Mouse (Mus musculus): ENCODE results near the gene Pde10a.

Pde10a gene

DNA sequence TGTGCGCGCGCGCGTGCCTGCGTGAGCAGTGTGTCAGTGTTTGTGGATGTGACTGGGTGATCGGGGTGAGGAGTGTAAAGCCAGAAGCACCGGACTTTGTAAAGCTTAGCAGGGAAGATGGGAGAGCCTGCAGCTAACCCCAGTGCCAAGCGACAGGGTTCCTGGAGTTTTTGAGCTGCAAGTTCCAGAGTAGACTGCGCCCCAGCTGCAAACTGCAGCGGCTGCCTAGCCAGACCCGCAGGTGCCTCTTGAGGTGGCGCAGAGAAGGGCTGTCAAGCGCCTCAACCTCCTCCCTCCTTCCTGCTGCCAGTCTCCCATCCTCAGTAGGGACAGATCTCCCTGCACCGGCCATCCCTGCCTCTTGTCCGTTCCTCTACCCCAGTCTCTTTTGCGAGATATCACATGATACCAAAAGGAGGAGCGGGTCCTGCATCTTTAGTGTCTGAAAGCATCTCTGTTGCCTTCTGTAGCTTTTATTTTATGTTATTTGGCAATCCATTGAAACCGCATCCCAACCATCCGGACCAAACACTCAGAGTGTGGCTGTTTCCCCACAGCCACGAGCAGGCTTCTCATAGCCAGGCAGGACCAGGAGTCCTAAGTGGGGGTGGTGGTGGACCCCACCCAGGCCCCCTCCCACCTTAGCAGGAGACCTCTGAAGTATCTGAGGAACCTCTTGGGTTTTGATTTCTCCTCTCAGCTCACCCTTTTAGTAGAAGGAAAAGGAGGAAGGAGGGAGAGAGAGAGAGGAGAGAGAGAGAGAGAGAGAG lies 984 bp downstream of the Pde10a start:
- peak; percentile 59 for DNase-seq

DNA sequence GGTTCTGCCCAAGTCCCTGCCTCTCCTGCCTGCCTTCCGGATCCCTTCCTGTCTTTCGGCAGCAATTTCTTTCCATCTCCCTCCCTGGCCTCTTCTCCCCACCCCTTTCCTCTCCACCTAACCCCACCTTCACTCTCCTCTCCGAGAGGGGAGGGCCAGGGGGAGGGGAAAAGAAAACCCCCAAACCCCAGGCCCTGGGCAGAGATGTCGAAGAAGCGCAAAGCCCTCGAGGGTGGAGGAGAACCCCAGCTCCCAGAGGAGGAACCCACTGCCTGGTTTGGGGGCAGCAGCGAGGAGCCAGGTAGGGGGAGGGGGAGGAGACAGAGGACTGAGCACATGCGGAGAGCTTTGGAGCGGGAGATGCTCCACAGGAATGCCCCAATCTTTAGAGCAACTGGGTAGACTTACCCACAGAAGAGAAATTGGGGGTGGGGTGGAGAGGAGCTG lies 1.7 kb downstream of the Pde10a start:
- DNase-seq = peak; percentile 28

DNA sequence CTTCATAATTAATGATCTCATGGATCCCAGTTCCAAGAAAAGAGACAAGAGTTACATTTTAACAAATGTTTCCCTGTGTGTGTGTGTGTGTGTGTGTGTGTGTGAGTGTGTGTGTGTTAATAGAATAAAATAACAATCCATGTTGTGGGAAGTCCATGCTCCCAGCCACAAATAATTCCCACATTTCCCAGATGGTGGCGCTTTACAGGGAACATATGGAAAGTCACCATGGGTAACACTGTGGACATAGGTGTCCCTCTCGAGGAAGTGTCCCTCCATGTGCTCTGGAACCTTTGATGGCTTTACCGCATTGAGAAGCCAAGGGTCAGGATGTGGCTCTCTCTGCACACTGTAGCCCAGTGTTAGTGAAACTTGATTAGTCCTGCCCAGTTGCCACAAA lies 3.5 kb downstream of the Pde10a start:
- no peak for DNase-seq

DNA sequence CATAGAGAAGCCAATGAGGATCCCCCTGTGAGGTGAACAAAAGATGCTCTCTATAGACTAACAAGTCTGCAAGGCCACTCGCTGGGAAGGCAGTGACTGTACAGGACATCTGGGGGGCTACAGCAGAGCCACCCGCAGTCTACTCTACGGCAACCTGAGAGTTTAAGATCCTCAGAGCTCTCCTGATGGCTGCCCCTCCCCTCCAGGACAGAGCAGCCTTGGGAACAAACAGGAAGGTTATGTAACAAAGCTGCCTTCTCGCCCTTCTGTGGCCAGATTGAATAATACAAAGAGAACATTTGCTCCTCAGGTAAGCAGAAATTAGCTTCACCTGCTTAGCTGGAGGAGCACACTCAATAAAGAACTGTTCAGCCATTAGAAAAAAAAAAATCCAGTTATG lies 7.4 kb downstream of the Pde10a start:
- DNase-seq = no peak

DNA sequence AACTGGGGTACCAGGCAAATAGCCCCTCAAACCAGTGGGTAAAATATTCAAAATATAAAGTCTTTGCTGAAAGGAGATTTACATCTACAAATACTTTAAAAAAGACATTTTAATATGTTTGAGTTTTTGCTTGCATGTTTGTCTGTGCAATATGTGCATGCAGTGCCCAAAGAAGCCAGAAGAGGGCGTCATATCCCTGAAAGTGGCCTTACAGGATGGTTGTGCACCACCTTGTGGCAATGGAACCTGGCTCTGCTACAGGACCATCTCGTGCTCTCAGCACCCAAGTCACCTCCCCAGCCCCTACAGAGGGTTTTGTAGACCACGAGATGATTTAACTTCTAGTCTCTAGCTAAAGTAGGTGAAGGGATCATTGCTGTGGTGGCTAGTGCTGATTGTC lies 8.7 kb downstream of the Pde10a start:
- DNase-seq = no peak

DNA sequence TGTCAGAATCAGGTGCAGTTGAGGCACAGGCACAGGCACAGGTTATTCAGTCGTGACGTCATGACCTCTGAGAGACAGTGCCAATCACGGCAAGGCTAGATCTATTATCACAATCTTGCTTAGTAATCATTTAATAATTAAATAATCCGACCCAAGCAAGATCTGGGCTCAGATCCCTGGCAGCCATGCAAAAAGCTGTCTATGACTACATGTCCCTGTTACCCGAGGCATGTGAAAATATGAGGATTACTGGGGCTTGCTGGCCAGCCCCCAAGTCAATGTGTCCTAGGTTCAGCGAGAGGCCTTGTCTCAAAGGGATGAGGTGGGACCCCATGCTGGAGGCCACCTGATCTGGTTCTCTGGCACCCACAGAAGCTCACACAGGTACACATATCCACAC lies 11.3 kb downstream of the Pde10a start:
- DNase-seq = no peak

DNA sequence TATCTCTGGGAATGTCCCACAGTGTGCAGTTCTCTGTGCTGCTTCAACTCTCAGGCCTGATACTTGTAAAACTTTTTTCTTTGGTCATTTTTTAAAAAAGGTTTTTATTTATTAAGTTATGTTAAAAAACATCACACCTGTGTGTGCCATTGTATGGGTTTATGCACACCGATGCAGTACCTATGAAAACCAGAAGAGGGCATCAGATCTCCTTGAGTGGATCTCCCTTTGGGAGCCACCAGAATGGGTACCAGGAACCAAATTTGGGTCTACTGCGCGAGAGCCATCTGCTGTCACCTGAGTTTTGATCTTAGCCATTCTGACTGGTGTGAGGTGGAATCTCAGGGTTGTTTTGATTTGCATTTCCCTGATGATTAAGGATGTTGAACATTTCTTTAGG lies 12.9 kb downstream of the Pde10a start:
- DNase-seq = peak; percentile 23

DNA sequence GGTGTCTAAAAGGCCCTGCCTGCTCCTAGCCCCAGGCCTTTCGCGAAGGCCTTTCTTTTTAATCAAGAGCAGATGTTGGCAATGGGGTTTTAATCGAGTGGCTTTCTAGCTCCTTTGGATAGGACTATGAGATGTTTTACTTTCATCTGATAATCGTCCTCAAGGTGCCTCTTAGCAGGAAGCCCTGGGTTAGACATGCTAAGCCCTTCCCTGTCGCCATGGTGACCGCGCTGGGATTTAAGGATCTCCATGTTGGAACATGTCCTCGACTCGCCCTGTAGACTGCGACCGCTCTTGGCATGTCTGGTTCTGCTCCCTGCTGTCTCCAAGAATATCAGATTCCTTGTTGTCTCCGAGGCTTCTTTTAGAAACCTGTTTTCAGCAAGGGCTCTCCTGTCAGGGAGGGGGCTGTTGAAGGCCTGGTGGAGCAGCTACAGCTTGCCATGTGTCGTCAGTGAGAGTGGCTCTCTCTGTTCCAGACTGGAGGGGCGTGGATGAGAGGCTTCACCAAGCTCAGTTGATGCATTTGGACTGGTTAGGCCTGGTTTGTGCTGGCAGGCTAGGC lies 16.9 kb downstream of the Pde10a start:
- no peak for DNase-seq

DNA sequence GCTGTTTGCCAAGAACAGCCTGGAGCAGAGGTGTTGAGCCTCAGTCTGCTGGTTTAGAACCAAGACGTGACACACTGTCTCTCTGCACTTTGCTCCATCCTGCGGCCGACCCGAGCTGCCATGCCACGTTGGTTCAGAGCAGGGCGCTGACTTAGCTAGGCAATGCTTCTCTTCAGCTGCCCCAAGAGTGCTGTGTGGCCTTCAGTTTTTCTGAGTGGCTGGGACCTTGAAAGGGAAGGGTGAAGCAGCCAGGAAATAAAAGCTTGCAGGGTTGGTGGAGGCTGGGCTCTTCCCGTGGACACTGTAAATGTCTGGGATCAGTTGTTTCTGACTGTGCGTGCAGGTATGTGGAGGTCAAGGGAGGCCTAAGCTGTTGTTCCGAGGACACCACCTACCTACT lies 21.2 kb downstream of the Pde10a start:
- DNase-seq = no peak

DNA sequence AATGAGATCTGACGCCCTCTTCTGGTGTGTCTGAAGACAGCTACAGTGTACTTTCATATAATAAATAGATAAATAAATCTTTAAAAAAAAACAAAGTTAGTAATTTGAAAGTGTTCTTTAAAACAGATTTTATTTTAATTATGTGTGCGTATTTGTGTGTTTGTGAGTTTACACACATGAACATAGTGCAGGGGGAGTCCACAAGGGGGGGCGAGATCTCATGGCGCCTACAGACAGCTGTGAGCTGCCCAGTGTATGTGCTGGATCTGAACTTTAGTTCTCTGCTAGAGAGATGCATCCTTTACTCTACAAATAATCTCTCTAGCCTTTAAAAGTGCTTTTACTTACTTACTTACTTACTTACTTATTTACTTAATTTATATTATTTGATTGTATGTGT lies 23.6 kb downstream of the Pde10a start:
- no peak for DNase-seq

DNA sequence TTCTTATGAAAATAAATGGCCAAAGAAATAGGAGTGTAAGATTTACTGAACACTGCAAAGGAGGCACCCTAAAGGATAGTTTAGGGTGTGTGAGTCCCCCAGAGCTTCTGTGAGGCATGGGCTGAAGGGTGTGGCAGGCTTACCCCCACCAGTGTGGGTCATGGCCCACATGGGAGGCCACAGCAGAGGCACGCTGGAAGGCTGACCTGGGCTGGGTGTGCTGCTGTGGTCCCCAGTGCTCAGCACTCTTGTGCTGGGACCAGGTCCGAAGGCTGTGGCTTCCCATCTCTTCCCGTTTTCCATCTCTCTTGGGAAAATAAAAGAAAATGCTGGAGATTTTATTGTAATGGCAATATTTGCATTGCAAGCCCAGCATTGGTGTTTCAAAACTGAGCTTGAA lies 26.5 kb downstream of the Pde10a start:
- DNase-seq = no peak

DNA sequence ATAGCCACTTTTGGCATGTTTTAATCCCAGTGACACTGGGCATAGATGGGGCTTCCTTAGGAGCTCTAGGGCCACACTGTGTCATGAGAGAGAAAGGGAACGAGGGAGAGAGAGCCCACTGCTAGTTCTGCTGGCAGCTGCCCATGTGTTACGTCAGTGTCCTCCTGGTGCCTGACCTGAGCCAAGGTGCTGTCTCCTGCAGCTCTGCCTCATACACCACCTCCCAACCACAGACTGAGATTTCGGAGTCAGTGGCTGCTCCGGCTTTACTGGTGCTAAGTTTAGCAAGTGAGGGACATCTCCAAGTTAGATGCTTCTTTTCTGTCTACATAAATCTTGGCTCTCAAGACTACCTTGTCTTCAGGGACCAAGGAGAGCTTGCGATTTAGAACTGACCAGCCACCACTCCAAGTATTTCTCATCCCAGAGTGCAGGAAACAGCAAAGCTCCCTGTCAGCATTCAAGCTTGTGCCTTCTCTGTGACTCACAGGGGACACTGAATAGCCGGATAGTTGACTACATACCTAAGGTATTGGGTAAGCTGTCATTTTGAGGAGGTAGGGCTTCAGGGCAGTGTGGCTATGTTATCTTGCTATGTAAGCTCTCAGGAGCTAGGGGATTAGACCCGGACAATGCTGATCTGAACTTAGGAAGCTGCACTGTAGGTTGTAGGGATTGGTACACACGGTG lies 27.3 kb downstream of the Pde10a start:
- no peak for DNase-seq

DNA sequence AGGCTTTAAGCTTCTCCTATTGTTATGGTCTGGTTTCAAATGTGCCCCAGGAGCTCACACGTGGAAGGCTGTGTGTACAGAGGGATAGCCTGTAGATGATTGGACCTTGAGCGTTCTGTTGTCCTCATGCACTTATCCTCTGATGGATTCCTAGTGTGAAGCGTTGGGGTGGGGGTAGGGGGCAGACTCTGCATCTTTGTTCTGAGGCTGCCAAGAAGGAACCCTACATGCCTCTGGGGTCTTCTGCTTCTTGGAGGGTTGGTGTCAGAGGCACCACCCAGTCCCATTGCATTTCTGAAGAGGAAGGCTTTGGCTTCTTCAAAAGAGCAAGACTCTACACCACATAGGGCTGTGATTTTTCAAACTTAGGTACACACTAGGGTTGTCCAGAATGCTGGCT lies 28.4 kb downstream of the Pde10a start:
- DNase-seq = no peak

DNA sequence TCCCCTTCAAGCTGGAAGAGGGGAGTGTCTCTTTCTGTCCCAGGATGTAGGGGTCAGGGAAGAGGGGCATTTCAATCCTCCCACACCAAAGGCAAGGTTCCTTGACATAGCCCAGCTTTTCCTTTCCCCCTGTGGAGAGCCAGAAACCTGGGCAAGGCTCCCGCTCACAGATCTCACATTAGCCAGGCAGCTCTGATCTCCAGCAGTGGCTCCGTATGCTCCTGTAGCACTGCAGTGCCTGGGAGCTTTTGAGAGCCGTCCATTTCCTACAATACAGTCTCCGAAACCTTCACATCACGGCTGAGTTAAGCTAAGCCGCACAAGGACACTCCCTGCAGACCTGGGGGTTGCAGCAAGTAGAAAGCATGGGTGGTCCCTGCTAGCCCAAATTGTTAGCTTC lies 29.0 kb downstream of the Pde10a start:
- DNase-seq = no peak

DNA sequence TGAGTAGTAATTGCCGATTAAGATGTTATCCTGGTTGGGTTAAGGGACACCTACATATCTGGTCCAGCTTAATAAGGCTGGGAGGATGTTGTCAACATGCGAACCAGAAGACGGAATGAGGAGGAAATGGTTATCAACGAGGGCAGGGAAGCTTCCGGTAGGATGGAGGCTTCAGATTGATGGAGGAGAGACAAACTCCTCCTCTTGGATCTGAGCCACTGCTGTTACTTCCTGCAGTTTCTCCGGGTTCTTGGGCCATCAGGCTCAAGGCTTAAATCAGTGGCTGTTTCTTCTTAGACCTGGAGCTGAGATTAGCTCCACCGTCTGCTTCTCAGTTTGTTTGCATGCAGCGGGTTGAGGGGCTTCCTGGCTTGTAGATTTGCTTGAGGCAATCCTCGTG lies 30.6 kb downstream of the Pde10a start:
- DNase-seq = no peak

DNA sequence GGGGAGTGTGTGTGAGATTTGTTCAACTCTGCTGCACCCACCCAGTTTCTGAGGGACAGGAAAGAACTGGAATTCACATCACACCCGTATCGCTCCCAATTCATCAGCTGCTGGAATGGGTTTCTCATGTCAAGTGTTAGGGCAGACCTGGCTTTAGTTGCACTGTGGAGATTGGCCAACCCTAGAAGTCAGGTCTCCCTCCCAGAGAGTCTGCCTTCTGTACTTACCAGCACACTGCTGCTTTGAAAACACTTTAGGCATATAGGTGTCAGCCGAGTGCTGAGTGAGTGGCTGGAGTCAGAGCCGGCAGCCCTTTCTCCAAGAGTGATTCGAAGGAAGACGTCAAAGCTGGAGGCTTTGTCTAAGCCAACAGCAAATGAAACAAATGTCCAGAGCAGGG lies 31.1 kb downstream of the Pde10a start:
- DNase-seq = no peak

DNA sequence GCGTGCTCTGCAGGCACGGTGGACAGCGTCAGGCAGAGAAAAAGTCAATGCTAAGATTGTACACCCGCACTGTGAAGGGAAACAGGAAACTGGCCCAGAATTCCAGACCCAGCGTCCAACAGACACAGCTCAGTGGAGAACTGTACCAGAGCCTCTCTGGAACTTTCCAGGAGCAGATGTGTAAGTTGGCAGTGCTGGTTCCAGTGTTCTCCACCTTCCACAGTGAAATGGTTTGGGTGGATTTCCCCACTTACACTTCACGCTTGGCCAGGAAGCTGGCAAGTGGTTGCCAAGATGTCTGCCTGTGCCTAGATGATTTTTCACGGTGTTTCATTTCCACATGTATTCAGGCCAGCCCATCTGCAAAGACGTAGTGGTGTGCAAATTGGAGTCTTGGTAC lies 32.8 kb downstream of the Pde10a start:
- no peak for DNase-seq

DNA sequence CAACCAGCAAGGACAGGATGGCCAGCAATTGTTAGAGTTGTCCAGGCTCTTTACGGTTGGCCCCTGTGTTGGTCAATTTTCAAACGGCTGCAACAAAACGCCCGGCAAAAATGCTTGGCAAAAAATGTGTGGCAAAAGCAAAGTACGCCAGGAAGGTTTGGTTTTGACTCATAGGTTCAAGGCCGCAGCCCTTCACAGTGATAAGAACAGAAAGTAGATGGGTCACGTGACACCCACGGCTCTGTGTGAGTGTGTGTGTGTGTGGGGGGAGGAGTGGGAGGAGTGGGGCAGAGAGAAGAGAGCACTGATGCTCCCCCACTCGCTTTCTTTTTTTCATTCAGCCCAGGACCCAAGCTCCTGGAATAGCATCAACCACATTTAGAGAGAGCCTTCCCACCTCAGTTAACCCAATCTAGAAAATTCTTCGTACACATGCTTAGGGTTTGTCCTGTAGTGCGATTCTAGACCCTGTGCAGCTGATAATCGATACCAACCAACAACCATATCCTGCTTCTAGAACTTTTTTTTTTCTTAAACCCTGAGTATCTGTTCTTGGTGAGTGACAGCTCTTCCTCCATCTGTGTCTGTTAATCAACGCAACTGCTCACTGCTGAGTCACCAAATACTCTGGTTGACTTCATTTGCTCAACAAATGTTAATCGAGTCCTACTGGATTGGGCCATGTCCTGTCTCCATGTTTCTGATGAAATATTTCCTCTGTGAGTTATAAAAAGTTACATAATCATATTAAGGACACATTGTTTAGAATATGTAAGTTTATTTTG lies 37.1 kb downstream of the Pde10a start:
- DNase-seq = no peak

DNA sequence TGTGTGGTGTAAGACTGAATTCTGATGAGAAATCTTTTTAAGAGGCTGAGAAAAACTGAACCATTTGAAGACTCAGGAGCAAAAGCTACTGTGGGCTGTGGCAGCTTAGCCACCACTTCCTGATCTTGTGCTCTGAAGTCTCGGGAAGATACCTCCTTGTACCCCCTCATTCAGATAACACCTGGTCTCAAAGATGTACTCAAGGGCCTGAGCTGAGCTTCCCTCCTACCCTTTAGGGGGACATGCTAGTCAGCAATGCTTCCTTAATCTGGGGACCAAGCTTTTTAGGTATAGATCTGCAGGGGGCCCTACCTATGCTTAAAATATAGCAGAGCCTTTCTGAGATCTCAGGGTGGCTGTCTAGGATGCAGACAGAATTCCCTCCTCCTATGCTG lies 37.7 kb downstream of the Pde10a start:
- DNase-seq = no peak

DNA sequence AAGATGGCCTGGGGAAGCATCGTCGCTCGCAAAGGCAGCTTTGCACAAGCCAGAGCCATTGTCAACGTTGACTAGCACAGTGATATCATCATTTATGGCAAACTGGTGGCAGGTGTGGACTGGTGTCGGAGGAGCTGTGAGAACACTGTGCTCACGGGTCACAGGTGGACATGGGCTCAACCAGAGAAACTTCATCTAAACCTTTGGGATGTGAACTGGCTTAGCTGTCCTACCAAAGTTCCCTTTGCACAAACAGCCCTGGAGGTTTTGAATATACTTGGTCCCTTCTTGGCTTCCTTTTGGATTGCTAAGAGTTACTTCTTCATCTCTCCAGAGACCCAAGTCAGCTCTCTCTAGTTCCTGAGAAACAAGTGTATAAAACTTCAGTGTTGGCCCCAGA lies 41.7 kb downstream of the Pde10a start, which contains the start of gene Gm17087:
Gene Gm17087 (minus strand): TSS at position 101 of the 400 bp plus-strand sequence.
- no peak for DNase-seq

DNA sequence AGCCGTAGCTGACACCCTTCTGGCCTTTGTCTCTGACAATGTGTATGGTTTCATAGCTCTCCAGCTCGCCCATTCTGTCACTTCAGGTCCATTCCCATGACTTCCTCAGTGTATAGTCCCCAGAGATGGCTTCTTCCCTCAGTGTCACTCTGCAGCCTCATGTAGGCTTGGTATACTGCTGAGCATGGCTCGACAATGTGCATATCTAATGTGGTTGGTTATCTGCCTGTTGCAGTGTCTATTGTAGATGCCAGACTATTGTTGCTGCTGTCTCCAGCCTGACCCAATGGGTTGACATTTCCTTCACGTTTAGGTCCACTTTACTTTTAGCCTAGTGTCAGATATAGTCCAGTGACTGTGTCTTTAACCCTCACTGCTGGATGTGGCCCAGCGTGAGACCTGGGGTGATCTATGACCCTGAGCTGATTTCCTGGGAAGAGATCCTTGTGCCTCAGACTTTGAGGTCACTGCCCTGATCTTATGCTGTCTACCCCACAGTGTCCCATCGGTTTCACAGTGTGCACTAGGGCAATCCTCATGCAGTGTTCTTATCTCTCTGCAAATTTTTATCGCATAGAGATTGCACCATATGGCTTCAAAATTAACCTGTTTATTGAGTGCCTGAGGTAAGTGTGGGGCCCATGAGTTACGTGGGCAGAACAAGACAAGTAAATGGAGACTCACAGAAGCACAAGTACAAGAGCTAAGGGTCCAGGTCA lies 48.5 kb downstream of the Pde10a start:
- DNase-seq = no peak

DNA sequence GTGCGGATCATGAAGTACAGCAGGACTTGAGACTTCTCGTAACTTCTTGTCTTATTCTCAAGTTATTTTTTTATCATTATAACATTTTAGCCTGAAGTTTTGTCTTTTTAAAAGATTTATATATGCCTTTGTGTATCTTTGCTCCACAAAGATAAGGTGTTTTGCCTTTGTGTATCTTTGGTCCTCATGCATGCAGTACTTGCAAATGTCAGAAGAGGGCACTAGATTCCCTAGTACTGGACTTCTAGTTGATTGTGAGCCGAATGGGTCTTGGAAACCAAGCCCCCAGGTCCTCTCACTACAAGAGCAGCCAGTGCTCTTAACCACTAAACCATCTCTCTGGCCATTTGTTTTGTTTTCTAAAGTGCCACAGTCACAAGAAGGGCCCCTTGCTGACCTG lies 55.2 kb downstream of the Pde10a start:
- DNase-seq = peak; percentile 66

DNA sequence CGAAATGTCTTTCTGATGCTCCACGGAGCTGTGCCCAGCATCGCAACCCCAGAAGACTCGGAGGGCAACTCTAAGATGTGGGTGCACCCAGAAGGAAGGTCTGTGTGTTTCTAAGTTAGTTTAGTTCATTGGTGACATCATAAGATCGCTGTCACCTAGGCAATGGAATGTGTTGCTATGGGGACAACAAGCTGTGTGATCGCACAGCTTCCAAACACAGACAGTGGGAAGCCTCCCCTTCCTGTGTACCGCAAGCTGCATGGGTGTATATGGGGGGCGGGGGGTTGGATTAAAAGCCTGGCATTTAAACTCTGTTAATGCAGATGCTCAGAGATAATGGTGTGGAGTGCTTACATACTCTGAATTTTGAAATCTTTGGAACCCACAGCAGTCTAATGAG lies 56.4 kb downstream of the Pde10a start:
- no peak for DNase-seq

Data from retina, postnatal 1 day (tissue).